Mouse (Mus musculus): ENCODE results near the gene Odf3l2.

- TF ChIP-seq MAX (IDR thresholded peaks at IDR 0.05) (no peak), CTCF (IDR thresholded peaks at IDR 0.05; ENCODE audit: control insufficient read depth, insufficient read depth, insufficient read length) (no peak)
Observed at GRCm38 (mm10) chr10:79684770-79685600, 39.4 kb upstream of the Odf3l2 start.
